Mouse (Mus musculus): Measurements from ENCODE around the gene Tbrg1.

Gene Tbrg1

GRCm38 (mm10) chr9:37629941-37630340 lies 27.2 kb downstream of the Tbrg1 start:
- no peak for DNase-seq (ENCODE audit: low read depth, low spot score)

DNA sequence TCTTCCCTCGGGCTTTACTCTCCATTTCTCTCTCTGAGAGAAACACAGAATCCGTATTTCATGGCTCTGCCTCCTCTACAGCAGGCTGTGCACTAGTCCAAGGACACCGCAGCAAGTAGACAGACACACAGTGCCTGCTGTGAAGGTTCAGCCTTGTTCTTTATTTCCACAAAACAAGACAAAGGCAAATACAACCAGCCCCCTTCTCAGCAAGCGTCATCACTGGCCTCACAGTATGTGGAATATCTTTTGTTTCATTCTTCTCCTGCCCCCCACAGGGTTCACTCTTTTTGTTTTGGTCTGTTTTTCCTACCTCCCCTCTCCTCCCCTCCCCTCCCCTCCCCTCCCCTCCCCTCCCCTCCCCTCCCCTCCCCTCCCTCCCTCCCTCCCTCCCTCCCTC lies 28.5 kb downstream of the Tbrg1 start:
- no peak for DNase-seq (ENCODE audit: low read depth, low spot score)

- DNase-seq (ENCODE audit: low read depth, low spot score) = no peak
Measured at GRCm38 (mm10) chr9:37627263-37627662, 29.8 kb downstream of the Tbrg1 start.

- DNase-seq (ENCODE audit: low read depth, low spot score) = no peak
Measured at GRCm38 (mm10) chr9:37626103-37626567, 31.0 kb downstream of the Tbrg1 start.

DNA sequence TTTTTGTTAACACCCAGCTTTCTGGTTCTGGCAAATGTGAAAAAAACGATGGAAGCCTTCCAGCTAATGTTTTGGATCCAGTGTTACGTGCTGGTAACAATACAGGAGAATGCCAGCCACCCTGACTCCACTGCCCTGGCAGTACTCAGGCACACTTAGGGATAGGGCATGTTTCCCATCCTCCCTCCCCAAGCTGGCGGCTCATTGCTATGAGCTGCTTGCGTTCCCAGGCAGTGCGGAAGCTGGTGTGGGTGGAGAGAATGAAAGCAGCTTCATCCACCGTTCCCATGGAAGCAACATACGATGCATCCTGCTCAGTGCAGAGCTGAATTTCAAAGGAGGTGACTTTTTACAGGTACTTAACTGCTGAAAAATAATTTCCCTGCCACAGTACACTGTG lies 31.5 kb downstream of the Tbrg1 start:
- DNase-seq (ENCODE audit: low read depth, low spot score) = no peak

- DNase-seq (ENCODE audit: low read depth, low spot score) = no peak
Measured at GRCm38 (mm10) chr9:37625129-37625528, 32.0 kb downstream of the Tbrg1 start.

DNA sequence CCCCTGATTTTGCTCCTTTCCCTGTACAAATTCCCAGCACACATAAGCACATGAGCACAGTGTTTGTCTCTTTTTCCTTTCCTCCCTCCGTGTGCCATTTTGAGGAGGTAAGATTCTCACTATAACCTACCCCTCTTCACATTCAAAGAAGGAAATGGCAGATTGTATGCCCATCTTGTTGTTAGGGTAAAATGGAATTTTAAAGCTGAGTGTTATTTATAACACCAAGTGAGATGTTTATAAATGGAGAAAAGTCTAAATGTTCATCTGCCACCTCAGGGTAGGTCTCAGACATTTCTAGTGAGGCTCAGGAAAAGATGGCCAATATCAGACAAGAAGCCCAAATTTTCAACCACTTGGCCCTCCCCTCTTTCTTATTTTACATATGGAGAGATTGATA lies 32.6 kb downstream of the Tbrg1 start:
- DNase-seq (ENCODE audit: low read depth, low spot score) = no peak

GRCm38 (mm10) chr9:37623981-37624380 lies 33.1 kb downstream of the Tbrg1 start:
- DNase-seq (ENCODE audit: low read depth, low spot score) = no peak

DNA sequence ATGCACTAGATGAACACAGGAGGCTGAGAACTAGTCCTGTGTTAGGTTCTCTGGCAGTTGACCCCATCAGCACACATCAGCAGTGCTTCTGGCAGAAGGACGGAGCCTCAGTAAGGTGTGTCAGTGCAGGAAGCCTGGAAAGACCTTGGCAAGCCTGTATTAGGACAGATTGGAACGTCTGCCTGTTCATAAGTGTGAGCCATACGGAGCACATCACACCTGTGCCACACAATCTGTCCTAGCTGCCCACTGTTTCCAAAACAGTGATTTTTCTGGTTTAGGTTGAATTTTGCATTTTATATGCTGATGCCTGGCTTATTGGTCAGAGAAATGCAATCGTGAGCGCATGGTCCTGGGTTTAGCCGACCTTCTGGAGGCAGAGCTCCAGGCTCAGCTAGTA lies 35.8 kb downstream of the Tbrg1 start:
- DNase-seq (ENCODE audit: low read depth, low spot score) = no peak

DNA sequence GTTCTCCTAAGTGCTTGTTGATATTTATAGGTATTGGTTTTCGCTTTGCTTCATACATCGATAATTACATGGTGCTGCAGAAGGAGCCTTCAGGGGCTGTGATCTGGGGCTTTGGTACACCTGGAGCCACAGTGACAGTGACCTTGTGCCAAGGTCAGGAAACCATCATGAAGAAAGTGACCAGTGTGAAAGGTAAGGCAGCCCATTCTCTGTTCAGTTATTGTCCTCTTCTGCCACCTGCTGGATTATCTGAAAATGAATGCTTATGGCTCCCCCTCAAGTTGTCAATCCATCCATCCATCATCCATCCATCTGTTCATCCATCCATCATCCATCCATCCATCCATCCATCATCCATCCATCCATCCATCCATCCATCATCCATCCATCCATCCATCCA lies 40.3 kb downstream of the Tbrg1 start:
- no peak for DNase-seq (ENCODE audit: low read depth, low spot score)

DNA sequence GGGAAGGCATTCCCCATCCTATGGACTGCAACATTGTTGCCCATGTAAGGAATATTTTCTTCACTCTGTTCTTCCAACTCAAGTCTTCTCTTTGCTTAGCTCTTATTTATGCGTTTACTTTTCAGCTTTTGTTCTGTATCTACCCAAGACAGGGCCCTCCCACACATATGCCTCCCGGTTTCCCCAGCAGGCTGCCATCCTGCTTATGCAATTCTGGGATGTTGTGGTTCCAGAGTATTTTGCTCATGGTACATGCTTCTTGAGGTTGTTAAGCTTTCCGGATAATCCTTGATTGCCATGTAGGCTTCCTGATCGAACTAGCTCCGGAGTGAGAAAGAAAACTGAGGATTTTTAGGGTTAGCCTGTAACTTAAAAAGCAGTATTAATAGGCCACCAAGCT lies 41.9 kb downstream of the Tbrg1 start:
- DNase-seq (ENCODE audit: low read depth, low spot score) = no peak

GRCm38 (mm10) chr9:37614316-37614715 lies 42.8 kb downstream of the Tbrg1 start:
- no peak for DNase-seq (ENCODE audit: low read depth, low spot score)

DNA sequence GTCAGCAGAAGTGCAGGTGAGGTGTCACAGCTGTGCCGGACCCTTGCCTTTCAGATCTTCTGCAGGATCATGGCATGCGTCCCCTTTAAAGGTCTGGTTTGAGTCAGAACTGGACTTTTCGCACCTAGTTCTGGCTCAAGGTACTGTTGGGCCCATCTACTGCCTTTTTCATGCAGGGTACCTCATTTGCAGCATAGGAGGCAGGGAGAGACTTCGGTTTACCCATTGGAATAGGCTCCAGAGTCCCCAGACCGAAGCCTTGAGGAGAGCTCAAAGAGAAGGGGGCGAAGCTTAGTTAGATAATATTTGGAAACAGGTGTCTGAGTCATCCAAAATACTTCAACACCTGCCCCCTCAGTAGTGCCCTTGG lies 43.2 kb downstream of the Tbrg1 start:
- DNase-seq (ENCODE audit: low read depth, low spot score) = no peak

DNA sequence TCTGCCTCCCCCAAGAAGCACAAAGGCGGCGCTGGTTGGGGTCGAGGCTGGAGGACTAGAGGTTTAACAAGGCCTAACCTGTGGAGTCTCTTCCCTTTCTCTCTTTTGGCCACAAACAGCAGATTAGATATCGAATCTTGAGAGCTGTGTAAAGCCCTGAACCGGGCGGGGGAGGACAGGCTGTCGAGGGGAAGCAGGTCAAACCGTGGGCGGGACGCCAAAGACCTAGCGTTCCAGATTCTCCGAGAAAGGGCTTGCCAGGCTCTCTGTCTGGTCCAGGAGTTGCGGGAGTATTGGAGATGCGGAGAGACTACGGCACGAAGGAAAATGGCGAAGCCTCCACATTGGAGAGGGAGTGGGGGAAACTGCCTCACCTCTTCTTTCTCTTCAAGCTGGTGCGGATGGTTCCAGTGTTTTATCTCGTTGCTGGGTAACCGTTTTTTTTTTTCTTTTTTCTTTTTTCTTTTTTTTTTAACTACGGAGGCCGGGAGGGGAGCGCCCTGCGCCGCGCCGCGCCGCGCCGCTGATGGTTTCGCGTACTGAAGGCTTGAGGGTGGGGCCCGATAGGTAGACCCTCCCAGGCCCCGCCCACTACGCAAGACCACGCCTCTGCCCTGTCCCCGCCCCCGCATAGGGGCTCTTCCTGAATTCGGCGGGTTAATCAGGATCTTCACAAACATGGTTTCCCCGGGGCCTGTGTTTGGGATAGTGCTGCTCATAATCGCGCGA lies 43.8 kb downstream of the Tbrg1 start, which contains the start of gene Spa17:
Spa17 (minus strand) TSS at position 541 of the 729 bp plus-strand sequence.
- DNase-seq (ENCODE audit: low read depth, low spot score) = peak; percentile 69

- no peak for DNase-seq (ENCODE audit: low read depth, low spot score)
Measured at GRCm38 (mm10) chr9:37609558-37609957, 47.6 kb downstream of the Tbrg1 start.

DNA sequence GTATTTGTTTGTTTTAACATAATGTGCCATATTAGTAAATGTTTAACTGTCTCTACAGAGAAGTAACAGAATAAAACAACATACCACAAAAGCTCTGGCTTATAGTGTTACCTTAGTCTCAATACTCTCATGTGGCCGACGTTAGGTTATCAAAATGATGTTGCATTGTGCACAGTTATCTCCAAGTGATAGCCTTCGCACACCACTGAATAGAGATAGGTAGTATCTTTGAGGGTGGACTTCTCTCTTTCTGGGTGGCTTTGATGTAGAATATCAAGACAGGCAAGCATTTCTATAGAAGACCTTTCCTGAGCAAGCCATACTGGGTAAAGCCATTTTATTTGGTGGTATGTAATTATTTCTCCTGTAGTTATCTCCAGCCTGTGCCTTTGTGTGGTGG lies 52.0 kb downstream of the Tbrg1 start:
- no peak for DNase-seq (ENCODE audit: low read depth, low spot score)

DNA sequence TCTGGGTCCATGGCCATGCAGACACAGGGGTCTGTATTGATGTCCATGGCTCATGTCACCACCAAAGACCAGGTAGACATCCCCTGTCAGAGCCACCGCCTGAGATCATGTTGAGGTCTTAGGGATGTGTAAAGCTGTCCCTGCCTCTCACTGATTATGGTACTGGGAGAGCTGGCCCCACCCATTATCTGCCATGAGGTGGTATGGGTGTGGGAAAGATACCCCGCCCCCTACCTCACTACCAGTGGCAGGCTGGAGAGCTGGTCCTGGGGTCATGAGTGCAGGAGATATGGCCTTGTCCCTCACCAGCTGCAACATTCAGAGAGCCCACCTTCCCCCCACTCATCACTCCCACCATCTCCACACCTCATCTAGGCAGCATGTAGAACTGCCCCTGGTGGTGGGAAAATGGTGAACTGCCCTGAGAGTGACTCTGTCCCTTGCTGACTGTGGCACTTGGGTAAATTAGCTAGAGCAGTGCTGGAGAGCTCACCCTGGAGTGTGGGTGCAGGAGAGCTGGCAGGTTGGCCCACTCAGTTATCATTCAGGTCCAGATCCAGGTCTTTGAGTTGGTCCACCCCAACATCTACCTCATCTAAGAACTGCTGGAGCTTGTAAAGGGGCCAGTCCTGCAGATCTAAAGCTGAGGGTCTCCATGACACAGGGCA lies 56.4 kb downstream of the Tbrg1 start:
- no peak for DNase-seq (ENCODE audit: low read depth, low spot score)

Measured in c-Kit-negative CD71-positive TER-119-positive erythroid progenitor cells, embryonic 14.5 days (primary cell).